Mouse (Mus musculus) stomach, embryonic 15.5 days (tissue): ENCODE data around the gene Aldh2. TPM values are rescaled to one million over a fixed set of nuclear protein-coding genes. Genes with fewer than 3 reads are reported as not detected.

Experiments
- polyA plus RNA-seq: library from polyadenylated mRNA; unstranded; fragments of >200 nt; fragmentation: Nextera tagmentation; extraction: Ambion mirVana; gene quantifications from 2 replicates; pipeline ENCODE4 v1.2.1, GENCODE M21; 2015

The Aldh2 gene
- polyA plus RNA-seq, 1 experiment from 2014 or later = 206 TPM

Other genes with a start within 250 kb of the Aldh2 start
- 67.8 and 70.6 TPM in 2 replicates for gene Trafd1, start 208.2 kb downstream of the Aldh2 start, polyA plus RNA-seq
- gene Naa25, start 195.9 kb downstream of the Aldh2 start, polyA plus RNA-seq = 40.2 and 41.8 TPM in 2 replicates
- 3.1 and 5.0 TPM in 2 replicates for gene Tmem116, start 141.9 kb downstream of the Aldh2 start, polyA plus RNA-seq
- 186 and 192 TPM in 2 replicates for gene Erp29, start 141.3 kb downstream of the Aldh2 start, polyA plus RNA-seq
- gene Adam1b, start 90.4 kb downstream of the Aldh2 start, polyA plus RNA-seq = 0.05 and 0.09 TPM in 2 replicates
- gene Adam1a, start 48.3 kb downstream of the Aldh2 start, polyA plus RNA-seq = 1.4 TPM in 2 replicates
- not detected in 2 replicates for gene Gm42878, start 48.3 kb downstream of the Aldh2 start, polyA plus RNA-seq
- 46.7 and 48.9 TPM in 2 replicates for gene Mapkapk5, start 47.9 kb downstream of the Aldh2 start, polyA plus RNA-seq
- 2.3 and 3.6 TPM in 2 replicates for gene Acad12, start 25.1 kb upstream of the Aldh2 start, polyA plus RNA-seq
- gene Acad10, start 66.7 kb upstream of the Aldh2 start, polyA plus RNA-seq = 3.1 and 3.3 TPM in 2 replicates
- 37.6 and 38.1 TPM in 2 replicates for gene Brap, start 66.7 kb upstream of the Aldh2 start, polyA plus RNA-seq
- 63.4 and 70.5 TPM in 2 replicates for gene Atxn2, start 117.5 kb upstream of the Aldh2 start, polyA plus RNA-seq
- 15.7 and 16.0 TPM in 2 replicates for gene Sh2b3, start 243.8 kb upstream of the Aldh2 start, polyA plus RNA-seq